9 mouse cellular contexts compared by ENCODE assay signal in the genomic region with DNA sequence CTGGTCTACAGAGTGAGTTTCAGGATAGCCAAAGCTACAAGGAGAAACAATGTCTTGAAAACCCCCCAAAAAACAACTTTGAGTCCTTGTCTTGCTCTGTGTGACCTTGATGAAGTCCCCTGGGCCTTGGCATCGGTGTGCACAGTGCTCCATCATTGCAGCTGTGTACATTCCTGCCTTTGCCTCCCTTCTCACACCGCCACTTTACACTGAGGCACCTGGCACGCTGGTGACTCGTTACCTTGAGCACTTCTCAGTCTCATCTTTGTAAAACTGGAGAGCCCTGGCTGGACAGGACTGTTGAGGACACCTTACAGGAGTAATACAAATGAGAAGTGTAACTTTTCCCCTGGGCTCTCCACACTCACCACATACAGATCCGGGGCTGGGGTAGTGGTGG. TPM values are rescaled to one million over a fixed set of nuclear protein-coding genes. Genes with fewer than 3 reads are reported as not detected.
A peak's percentile ranks its signal among the peaks of the same experiment; 100 is the strongest.
DNase-seq lines count a peak whose midpoint lies in the region; ATAC-seq and TF ChIP-seq lines count a peak whose summit lies in the region.
"Had no signal": no experiment of that assay in that cellular context is flagged by ENCODE, and none has a peak within 500 bp of the region (broad histone marks: within the 10 kb centered on the region; RNA-seq: fewer than 3 reads in every experiment).

No protein-coding gene starts in this region.

- peak overlapping the region; percentile 94 for H3K4me2 ChIP-seq in embryonic facial prominence, embryonic 15.5 days (replicated peaks)
- peak overlapping the region; percentile 97 for H3K4me2 ChIP-seq in intestine, embryonic 16.5 days (ENCODE audit: low read depth, low read length)
- peak overlapping the region; percentile 98 for H3K4me2 ChIP-seq in myocyte (ENCODE audit: low read depth)

- H3K27me3 ChIP-seq in embryonic facial prominence, embryonic 15.5 days = no peaks in the 10 kb centered on the region
- no peaks in the 10 kb centered on the region for H3K27me3 ChIP-seq in intestine, embryonic 16.5 days (replicated peaks; ENCODE audit: control insufficient read depth, insufficient read depth, low read length)
- no peaks in the 10 kb centered on the region for H3K27me3 ChIP-seq in myocyte (ENCODE audit: control insufficient read depth, insufficient read depth, insufficient read length)

- H3K79me2 ChIP-seq in myocyte (ENCODE audit: control insufficient read depth, insufficient read depth) = peaks cover 14% of the 10 kb centered on the region

- TF ChIP-seq POLR2A in myocyte (IDR thresholded peaks at IDR 0.05; ENCODE audit: insufficient read length, low read depth) = no peak

- H3K9me3 ChIP-seq in embryonic facial prominence, embryonic 15.5 days (replicated peaks) = no peaks in the 10 kb centered on the region
- no peaks in the 10 kb centered on the region for H3K9me3 ChIP-seq in intestine, embryonic 16.5 days (ENCODE audit: control insufficient read depth, low read length)

- no peak for ATAC-seq in embryonic facial prominence, embryonic 15.5 days (ENCODE audit: insufficient number of reproducible peaks, low FRiP score, low TSS enrichment, low read depth)
- ATAC-seq in intestine, embryonic 16.5 days = no peak

- peaks cover 48% of the 10 kb centered on the region for H3K36me3 ChIP-seq in embryonic facial prominence, embryonic 15.5 days
- peaks cover 23% of the 10 kb centered on the region for H3K36me3 ChIP-seq in intestine, embryonic 16.5 days (ENCODE audit: control insufficient read depth, insufficient read depth, low read length)
- peaks cover 2% of the 10 kb centered on the region for H3K36me3 ChIP-seq in myocyte (ENCODE audit: control insufficient read depth, insufficient read depth)

- H3K27ac ChIP-seq in layer of hippocampus, adult 2 months = peak overlapping the region; percentile 93; the same call in 1 of the 2 replicates
- no peak overlapping the region for H3K27ac ChIP-seq in embryonic facial prominence, embryonic 15.5 days (replicated peaks)
- no peak overlapping the region for H3K27ac ChIP-seq in intestine, embryonic 16.5 days (ENCODE audit: low read length)

- 63% methylated on average over 5 of the region's 5 CpGs for WGBS in embryonic facial prominence, embryonic 15.5 days
- 58% methylated on average over 5 of the region's 5 CpGs for WGBS in intestine, embryonic 16.5 days

- peak overlapping the region; percentile 99 for H3K4me3 ChIP-seq in layer of hippocampus, adult 2 months
- peak overlapping the region; percentile 95 for H3K4me3 ChIP-seq in embryonic facial prominence, embryonic 15.5 days (replicated peaks)
- peak overlapping the region; percentile 92; the same call in 1 of the 2 replicates for H3K4me3 ChIP-seq in intestine, embryonic 16.5 days (ENCODE audit: low read length)
- H3K4me3 ChIP-seq in myocyte = peak overlapping the region; percentile 70

- DNase-seq in layer of hippocampus, adult 2 months (ENCODE audit: low spot score in 2 of 2) = no peak
- no peak for DNase-seq in layer of hippocampus, postnatal 10 days (ENCODE audit: low spot score in 2 of 2)
- DNase-seq in layer of hippocampus, adult 9-10 months (ENCODE audit: low spot score) = no peak
- no peak for DNase-seq in thymus, postnatal 25 days
- DNase-seq in adrenal gland, postnatal 10 days = no peak
- DNase-seq: cerebellum, adult 11-12 months had no signal

- no peak for TF ChIP-seq CTCF in layer of hippocampus, adult 2 months (conservative IDR thresholded peaks at IDR 0.05)

- peaks cover 19% of the 10 kb centered on the region for H3K4me1 ChIP-seq in embryonic facial prominence, embryonic 15.5 days
- H3K4me1 ChIP-seq in intestine, embryonic 16.5 days (ENCODE audit: control insufficient read depth, insufficient read depth, low read length) = peaks cover 14% of the 10 kb centered on the region

- no peak overlapping the region for H3K9ac ChIP-seq in embryonic facial prominence, embryonic 15.5 days
- H3K9ac ChIP-seq in intestine, embryonic 16.5 days (ENCODE audit: low read depth, low read length) = peak overlapping the region; percentile 64; the same call in 1 of the 2 replicates

- H3ac ChIP-seq in myocyte (ENCODE audit: control insufficient read depth, insufficient read length) = no peak overlapping the region

TF ChIP-seq in myocyte, 11 proteins besides CTCF, POLR2A, EP300 and RAD21:
- TF ChIP-seq TCF3 (IDR thresholded peaks at IDR 0.05; ENCODE audit: insufficient read length, low read depth) = no peak
- no peak for TF ChIP-seq CEBPB (IDR thresholded peaks at IDR 0.05; ENCODE audit: insufficient read depth, poor library complexity, severe bottlenecking)
- no peak for TF ChIP-seq E2F4 (IDR thresholded peaks at IDR 0.05; ENCODE audit: insufficient read depth)
- TF ChIP-seq POLR2AphosphoS2 (IDR thresholded peaks at IDR 0.05; ENCODE audit: insufficient read length, low read depth) = no peak
- no peak for TF ChIP-seq MAX (IDR thresholded peaks at IDR 0.05; ENCODE audit: low read depth)
- TF ChIP-seq REST (IDR thresholded peaks at IDR 0.05; ENCODE audit: insufficient read depth, insufficient read length) = no peak
- no peak for TF ChIP-seq USF1 (IDR thresholded peaks at IDR 0.05; ENCODE audit: low read depth)
- TF ChIP-seq MYOG (IDR thresholded peaks at IDR 0.05; ENCODE audit: control insufficient read depth in 1 of 3, insufficient read depth in 1 of 3, insufficient read length in 2 of 3, low read depth in 2 of 3) = no peak
- TF ChIP-seq SRF (IDR thresholded peaks at IDR 0.05; ENCODE audit: control insufficient read depth, insufficient read length, low read depth) = no peak
- TF ChIP-seq TCF12 (IDR thresholded peaks at IDR 0.05; ENCODE audit: insufficient read depth, poor library complexity, severe bottlenecking) = no peak
- TF ChIP-seq MYOD1 (IDR thresholded peaks at IDR 0.05; ENCODE audit: control insufficient read depth in 1 of 3, insufficient read length in 2 of 3, low read depth in 2 of 3) = no peak

RNA-seq across cellular contexts. Expression of a gene that starts 1.2 kb away (rescaled TPM):
- total RNA-seq in layer of hippocampus, adult 2 months (2021) = 10 to 100 TPM; 11.5 to 12.9 TPM
- total RNA-seq in layer of hippocampus, postnatal 10 days (2021) = 10 to 100 TPM; 10.5 to 11.2 TPM
- polyA plus RNA-seq in embryonic facial prominence, embryonic 15.5 days (2015; fragmentation: Nextera tagmentation; extraction: Ambion mirVana) = 19.2 and 29.0 TPM in 2 replicates
- polyA plus RNA-seq in intestine, embryonic 16.5 days (2015; fragmentation: Nextera tagmentation; extraction: Ambion mirVana) = 4.8 and 5.2 TPM in 2 replicates
- 6.1 TPM for polyA plus RNA-seq in myocyte (2012; fragmentation: generic; extraction: Trizol)
- total RNA-seq in adrenal gland, postnatal 10 days (2021) = 1 to 10 TPM; 8.0 to 9.2 TPM

RNA-seq across cellular contexts. Expression of a gene that starts 1.4 kb away (rescaled TPM):
- 10 to 100 TPM; 69.5 to 72.8 TPM for total RNA-seq in layer of hippocampus, adult 2 months (2021)
- 10 to 100 TPM; 70.6 to 71.3 TPM for total RNA-seq in layer of hippocampus, postnatal 10 days (2021)
- 47.5 and 51.5 TPM in 2 replicates for polyA plus RNA-seq in embryonic facial prominence, embryonic 15.5 days (2015; fragmentation: Nextera tagmentation; extraction: Ambion mirVana)
- polyA plus RNA-seq in intestine, embryonic 16.5 days (2015; fragmentation: Nextera tagmentation; extraction: Ambion mirVana) = 34.3 and 35.2 TPM in 2 replicates
- polyA plus RNA-seq in myocyte (2012; fragmentation: generic; extraction: Trizol) = 32.2 TPM
- 10 to 100 TPM; 51.5 to 59.7 TPM for total RNA-seq in adrenal gland, postnatal 10 days (2021)

RNA-seq across cellular contexts. Expression of a gene that starts 14.1 kb away (rescaled TPM):
- total RNA-seq in layer of hippocampus, adult 2 months (2021) = 10 to 100 TPM; 80.4 to 84.2 TPM
- total RNA-seq in layer of hippocampus, postnatal 10 days (2021) = 10 to 100 TPM; 69.4 to 76.3 TPM
- 40.0 TPM in 2 replicates for polyA plus RNA-seq in embryonic facial prominence, embryonic 15.5 days (2015; fragmentation: Nextera tagmentation; extraction: Ambion mirVana)
- polyA plus RNA-seq in intestine, embryonic 16.5 days (2015; fragmentation: Nextera tagmentation; extraction: Ambion mirVana) = 35.7 and 37.7 TPM in 2 replicates
- 18.3 TPM for polyA plus RNA-seq in myocyte (2012; fragmentation: generic; extraction: Trizol)
- 10 to 100 TPM; 33.0 to 37.9 TPM for total RNA-seq in adrenal gland, postnatal 10 days (2021)

RNA-seq across cellular contexts. Expression of a gene that starts 26.0 kb away (rescaled TPM):
- not detected for total RNA-seq in layer of hippocampus, adult 2 months (2021)
- 1 to 10 TPM in 1 of 2 experiments, under 1 TPM in 1; 0.80 to 2.4 TPM for total RNA-seq in layer of hippocampus, postnatal 10 days (2021)
- 6.5 and 12.8 TPM in 2 replicates for polyA plus RNA-seq in embryonic facial prominence, embryonic 15.5 days (2015; fragmentation: Nextera tagmentation; extraction: Ambion mirVana)
- 5.1 and 7.7 TPM in 2 replicates for polyA plus RNA-seq in intestine, embryonic 16.5 days (2015; fragmentation: Nextera tagmentation; extraction: Ambion mirVana)
- polyA plus RNA-seq in myocyte (2012; fragmentation: generic; extraction: Trizol) = not detected
- not detected for total RNA-seq in adrenal gland, postnatal 10 days (2021)

RNA-seq across cellular contexts. Expression of a gene that starts 28.4 kb away (rescaled TPM):
- total RNA-seq in layer of hippocampus, adult 2 months (2021) = 10 to 100 TPM; 21.8 to 22.5 TPM
- total RNA-seq in layer of hippocampus, postnatal 10 days (2021) = 10 to 100 TPM; 25.1 to 31.8 TPM
- 11.4 and 11.9 TPM in 2 replicates for polyA plus RNA-seq in embryonic facial prominence, embryonic 15.5 days (2015; fragmentation: Nextera tagmentation; extraction: Ambion mirVana)
- polyA plus RNA-seq in intestine, embryonic 16.5 days (2015; fragmentation: Nextera tagmentation; extraction: Ambion mirVana) = 7.9 and 8.5 TPM in 2 replicates
- polyA plus RNA-seq in myocyte (2012; fragmentation: generic; extraction: Trizol) = 6.3 TPM
- 10 to 100 TPM; 18.2 to 30.4 TPM for total RNA-seq in adrenal gland, postnatal 10 days (2021)
